Mouse (Mus musculus): Measurements from ENCODE around the gene Cep72.
"Not testable (repeated sequence)": the region's sequence is repeated elsewhere in the genome, so short reads cannot be mapped to it uniquely, and the experiment has no call there.

Cep72 gene

DNA sequence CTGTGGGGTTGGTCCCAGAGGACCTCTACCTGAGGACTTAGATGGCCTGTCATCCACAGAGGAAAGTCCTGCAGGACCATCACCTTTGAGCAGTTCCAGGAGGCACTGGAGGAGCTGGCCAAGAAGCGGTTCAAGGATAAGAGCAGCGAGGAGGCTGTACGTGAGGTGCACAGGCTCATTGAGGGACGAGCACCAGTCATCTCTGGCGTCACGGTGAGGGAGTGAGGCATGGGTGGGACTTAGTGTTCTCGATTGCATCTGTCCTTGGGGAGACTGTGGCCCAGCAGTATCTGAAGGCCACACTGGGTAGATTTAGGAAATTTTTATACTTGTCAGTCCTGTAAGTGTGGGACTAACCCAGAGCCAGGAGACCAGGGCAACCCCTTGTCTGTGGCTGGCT, 31.4 kb downstream of the Cep72 start:
- DNase-seq (ENCODE audit: inconsistent ontology term): no peak

DNA sequence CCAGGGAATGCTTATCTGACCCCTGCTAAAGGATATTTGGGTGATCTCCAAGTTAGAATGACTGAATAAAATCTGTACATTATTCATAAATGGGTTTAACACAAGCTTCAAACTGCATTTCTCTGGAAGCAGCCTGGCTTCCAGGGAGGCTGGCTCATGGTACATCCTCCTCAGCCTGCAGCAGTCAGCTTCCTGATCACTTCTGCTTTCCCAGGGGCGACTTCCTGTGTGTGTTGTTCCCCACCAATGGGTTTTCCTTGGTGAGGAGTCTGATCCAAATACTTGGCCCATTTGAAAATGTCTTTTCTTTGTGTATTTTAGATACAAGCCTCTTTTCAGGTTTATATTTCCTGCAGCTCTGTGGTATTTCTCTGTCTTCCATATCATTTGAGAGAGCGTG, 33.1 kb downstream of the Cep72 start:
- DNase-seq (ENCODE audit: inconsistent ontology term): no peak

DNA sequence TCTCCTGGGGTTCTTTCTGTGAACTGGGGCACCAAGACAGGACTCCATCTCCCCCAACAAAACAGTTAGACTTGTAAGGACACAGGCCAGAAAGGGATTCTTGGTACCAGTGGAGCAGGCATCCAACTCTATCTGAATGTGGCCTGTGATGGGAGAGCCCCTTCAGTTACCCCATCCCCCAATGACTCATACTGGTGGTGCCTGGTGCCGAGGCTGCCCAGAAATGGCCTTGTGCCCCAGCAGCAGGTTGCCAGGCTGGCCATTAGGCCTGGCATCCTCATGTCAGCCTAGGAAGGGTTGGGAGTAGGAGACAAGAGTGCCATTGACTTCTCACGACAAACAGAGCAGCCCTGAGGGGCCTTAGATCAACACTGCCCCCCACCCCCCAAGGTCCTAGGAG, 34.0 kb downstream of the Cep72 start:
- DNase-seq (ENCODE audit: inconsistent ontology term): no peak

DNA sequence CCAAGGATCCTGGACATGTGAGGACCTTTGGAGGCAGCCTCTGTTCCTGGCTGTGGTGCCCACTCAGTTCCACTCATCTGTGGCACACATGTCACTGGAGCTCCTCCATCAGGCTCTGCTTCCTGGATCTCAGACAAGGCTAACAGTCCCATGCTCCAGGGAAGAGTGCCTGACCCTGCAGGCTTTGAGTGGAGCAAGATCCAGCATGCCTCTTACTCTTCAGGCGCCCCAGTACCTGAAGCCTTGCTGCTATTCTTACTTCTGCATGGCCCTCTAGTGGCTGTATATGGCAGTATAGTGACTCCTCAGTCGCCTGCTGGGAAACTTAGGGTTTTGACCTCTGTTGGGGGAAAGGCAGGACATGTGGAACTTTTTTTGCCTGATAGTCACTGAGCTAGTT, 35.9 kb downstream of the Cep72 start:
- no peak for DNase-seq (ENCODE audit: inconsistent ontology term)

DNA sequence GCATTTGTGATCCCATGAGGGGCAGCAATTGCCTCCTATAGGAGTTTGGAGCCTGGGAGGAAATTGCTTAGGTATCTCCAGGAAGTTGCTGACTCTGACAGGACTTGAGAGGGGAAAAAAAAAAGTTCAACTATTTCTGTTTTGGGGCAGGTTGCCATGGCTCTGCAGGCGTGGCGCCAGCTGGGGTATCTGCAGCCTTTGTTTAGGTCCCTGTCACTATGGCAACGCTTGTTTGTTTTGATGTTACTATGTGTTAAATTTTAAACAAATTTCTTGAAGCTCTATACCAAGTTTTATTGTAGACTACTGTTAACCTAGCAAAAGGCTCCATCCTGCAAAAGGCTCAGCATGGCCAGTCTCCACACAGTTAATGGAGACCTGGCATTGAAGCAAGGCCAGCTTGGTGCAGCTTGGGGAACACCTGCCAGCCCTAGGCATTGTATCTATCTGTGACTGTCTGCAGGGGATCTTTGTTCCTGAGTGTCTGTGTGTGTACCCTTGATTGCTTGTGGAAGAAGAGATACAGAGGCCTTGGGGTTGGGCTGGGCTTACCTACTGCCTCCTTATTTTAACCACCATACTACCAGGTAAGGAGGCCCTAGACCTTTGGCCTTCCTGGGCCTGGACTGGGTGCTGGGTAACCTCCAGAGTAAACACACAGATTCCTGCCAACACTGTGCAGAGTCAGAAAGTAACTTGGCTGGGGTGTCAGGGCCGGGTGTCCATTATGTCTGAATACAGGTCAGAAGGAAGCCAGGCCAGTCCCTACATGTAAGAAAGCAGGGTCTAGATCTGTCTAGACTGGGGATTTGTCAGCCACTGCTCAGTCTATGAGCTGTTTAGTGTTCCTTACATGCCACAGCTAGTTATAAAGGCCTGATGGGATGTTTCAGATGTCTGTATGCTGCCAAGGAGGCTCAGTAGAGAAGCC, 36.7 kb downstream of the Cep72 start:
- peak; percentile 36 for DNase-seq (ENCODE audit: inconsistent ontology term)

DNA sequence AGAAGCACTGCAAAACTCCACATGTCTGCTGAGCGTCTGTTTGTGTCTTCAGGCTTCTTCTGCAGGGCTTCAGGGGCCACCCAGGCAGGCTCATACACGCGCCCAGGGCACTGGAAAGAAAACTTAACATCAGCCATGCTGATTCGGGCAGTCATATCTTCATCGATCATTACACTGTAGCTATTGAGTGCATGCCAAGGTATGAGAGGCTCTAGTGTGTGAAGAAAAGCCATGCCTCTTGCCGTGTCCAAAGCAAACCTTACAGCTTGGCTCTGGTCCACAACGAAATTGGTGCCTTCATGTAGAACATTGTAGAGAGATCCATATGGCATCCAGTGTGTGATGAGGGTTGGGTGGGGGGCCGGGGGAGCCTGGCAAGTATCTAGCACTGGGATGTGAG, 43.1 kb downstream of the Cep72 start:
- not testable (repeated sequence) for DNase-seq (ENCODE audit: inconsistent ontology term)

DNA sequence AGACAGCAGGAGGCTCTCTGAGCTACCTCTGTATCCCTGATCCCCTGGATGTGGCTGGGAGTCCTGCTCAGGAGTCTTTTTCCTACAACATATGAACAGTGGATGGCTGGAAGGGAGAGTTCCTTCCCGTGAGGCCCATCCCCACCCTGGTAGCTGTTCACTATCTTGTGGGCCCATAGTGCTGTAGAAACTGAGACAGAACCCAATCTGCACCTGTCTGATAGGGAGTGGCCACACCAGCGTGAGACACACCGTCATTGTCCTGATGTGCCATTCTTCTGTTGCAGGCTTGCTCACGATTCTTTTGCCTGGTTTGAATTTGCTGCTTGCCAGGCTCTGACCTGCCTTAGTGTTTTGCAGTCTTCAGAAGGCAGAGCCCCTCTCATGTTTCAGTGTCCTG, 44.7 kb downstream of the Cep72 start:
- no peak for DNase-seq (ENCODE audit: inconsistent ontology term)

DNA sequence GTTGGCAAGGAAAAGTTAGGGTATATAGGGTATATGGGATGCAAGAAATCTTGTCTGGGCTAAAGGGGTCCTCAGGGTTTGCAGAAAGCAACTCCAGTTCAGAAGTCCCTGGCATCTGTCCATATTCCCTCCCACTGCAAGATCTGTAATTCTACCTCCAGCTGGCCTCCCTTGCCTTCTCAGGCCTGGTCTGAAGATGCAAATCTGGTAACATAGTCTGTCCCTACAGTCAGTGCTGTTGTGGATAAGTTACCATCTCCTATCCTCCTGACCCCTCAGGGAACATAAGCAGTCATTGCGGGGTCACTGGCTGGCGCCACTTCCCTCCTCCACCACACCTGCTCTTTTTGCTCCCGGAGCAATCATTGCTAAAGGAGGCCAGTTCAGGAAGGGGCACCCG, 46.2 kb downstream of the Cep72 start:
- no peak for DNase-seq (ENCODE audit: inconsistent ontology term)

DNA sequence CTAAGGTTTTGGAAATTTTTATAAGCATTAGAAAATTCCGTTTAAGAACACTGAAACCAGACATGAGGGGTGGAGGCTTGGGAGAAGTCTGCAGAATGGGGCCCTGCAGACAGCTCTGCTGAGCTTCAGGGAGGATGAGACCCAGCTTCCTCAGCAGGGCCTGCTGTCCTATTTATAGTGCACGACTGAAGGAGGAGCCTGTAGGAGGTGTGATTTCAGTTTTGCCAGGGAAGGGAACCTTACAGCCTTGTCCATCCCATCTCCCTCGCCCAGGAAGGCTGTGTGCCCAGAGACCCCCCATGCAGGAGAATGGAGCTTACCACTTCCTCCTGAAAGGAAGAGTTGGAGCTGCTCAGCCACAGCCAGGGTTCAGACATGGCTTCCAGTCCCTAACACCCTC, 51.4 kb downstream of the Cep72 start:
- DNase-seq (ENCODE audit: inconsistent ontology term): no peak

DNA sequence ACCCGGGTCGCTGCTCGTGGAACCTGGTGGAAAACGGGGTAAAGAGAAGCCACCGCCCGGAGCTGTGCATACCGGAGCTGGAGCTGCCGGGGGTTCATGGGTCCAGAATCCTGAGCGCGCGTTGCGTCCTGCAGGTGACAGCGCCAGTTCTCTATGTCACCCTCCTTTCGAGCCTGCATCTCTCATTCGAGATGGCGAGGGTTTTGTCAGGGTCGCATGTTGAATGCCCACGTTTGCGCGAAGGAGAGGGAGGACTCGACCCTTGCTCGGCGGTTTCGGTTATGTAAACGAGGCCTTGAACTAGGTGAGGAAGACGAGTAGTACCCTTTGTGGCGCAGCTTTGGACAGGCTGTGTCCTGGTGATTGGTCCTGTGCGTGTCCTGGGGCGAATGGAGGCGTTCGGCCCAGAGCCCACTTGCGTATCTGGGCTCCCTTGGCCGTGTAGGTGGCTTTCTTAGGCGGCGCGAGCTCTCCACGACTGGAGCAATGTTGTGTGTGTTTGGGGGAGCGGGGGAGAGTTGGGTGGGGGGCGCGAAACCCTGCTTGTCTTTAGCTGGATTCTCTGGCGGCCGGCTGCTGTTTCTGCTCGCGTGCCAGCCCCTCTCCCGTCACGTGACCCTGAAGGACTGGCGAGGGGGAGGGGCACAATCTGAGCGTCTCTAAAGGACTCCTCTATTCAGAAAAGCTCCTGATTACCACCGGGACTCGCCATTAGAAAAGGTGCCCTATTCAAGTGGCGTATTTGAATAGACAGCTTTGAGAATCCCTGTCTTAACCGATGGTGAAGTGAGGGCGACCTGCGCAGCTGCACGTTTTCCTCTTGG, 52.1 kb downstream of the Cep72 start:
- peak; percentile 45 for DNase-seq (ENCODE audit: inconsistent ontology term)

DNA sequence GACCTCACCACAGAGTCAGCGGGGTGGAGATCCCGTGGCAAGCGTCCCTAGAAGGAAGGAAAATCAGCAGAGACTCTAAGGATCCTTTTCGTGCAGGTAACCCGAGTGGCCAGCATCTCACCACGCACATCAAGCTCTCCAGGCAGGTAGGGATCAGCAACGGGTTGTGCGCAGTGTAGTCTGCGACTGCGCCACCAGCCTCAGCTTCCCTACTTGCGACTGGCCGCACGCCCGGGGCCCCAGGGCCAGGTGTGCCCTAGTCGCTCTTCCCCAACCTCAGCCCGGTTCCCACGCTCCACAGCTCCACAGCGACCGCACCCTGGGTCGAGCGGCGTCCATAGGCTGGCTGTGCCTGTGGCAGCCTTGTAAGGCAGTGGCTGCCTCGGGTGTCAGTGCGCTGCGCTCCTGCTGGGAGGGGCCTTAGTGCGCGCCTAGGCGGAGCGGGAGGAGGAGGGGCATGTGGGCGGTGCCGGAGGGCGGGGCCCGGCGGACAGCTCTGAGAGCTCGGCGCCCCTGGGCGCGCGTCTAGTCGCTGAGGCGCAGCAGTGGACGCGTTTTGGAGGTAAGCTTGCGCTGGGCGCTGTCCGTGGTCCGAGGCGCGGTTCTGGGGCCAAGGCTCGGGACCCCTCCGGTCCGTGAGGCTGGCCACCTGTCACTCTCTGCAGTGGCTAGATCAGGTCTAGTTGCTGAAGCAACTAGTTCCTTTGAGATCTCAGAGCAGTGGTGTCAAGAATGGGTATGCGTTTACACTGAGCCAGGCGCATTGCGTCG, 53.0 kb downstream of the Cep72 start, which contains the start of gene Tppp:
TSS of gene Tppp (plus strand) at position 460 of the 771 bp plus-strand sequence.
- peak; percentile 89 for DNase-seq (ENCODE audit: inconsistent ontology term)

DNA sequence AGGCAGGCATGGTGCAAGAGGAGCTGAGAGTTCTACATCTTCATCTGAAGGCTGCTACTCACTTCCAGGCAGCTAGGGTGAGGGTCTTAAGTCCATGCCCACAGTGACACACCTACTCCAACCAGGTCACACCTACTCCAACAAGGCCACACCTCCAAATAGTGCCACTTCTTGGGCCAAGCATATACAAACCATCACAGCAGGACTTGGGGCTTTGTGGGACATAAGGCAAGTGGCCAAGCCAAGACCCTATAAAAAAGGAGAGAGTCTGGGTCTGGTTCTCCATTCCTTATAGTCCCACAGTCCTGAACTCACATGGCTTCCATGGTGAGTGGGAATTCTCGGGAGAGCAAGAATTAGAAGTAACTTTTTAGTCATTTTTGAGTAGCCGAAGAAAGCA, 53.9 kb downstream of the Cep72 start:
- DNase-seq (ENCODE audit: inconsistent ontology term): not testable (repeated sequence)

DNA sequence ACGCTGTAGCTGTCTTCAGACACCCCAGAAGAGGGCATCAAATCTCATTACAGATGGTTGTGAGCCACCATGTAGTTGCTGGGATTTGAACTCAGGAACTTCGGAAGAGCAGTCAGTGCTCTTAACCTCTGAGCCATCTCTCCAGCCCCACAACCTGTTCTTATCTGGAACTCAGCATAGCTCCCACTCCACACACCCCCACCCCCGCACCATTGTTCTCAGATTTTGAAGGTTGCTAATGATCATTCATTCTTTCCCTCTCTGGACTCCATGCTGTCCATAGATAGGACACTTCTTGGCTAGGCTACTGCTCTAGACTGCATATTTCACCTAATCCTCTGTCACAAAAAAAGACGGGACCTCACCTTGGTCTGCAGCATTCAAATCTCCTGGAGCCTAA, 55.2 kb downstream of the Cep72 start:
- DNase-seq (ENCODE audit: inconsistent ontology term): not testable (repeated sequence)

DNA sequence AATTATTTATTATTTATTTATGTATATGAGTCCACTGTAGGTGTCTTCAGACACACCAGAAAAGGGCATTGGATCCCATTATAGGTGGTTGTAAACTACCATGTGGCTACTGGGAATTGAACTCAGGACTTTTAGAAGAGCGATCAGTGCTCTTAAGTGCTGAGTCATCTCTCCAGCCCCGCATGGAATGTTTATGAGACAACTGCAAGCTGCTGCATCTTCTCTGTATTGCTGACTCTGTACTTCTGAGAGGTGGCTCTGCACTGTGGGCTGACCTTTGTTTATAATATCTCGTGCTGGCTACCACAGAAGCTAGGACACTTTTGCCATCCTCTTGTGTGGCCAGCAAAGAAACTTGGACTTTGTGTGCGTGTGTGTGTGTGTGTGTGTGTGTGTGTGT, 60.6 kb downstream of the Cep72 start:
- no peak for DNase-seq (ENCODE audit: inconsistent ontology term)

DNA sequence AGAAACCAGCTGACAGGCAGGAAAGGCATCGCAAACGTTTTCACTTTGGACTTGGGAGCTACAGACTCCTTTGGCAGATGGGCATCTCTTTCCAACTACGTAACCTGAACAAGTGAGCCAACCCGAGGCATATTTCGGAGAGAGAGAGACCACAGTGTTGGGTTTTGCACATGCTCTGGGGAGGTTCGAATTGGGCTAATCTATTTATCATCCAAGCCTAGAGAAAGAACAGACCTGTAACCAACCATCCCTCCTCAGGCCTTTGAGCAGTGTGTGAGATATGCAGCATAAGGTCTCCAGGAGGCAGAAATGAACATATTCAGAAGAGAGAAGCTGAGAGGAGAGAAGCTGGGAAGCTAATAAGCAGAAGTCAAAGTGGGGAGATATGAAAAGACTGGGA, 61.1 kb downstream of the Cep72 start:
- no peak for DNase-seq (ENCODE audit: inconsistent ontology term)

DNA sequence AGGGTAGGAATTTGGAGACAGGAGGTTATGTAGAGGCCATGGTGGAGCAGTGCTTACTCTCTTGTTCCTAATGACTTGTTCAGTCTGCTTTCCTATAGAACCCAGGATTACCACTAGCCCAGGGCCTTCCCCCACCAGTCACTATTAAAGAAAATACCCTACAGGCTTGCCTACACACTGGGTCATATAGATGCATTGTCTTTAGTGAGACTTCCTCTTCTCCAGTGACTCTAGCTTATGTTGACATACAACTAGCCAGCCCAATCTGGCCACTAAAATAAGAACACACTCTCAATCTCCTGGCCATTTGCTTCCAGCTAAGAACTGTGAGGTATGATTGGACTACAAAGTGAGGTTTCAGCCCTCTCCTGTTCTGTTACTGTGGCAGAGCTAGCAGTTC, 61.6 kb downstream of the Cep72 start:
- DNase-seq (ENCODE audit: inconsistent ontology term): no peak

DNA sequence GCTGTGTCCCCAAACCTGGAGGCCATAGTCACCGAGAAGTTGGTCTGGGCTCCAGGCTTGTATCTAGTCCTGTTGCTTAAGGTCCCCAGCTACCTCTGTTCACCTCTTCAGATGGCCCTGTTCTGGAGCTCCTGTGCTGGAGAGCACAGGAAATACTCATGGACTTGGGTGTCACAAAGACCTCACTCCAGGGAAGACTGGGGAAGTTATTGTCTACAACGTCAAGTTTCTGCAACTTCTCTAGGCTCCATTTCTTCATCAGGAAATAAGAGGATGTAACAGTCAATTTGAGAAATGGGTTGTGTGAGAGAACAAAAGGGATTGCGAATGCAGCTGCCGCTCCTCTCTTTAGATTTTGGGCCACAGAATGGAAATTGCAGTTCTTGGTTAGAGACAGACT, 65.6 kb downstream of the Cep72 start:
- DNase-seq (ENCODE audit: inconsistent ontology term): no peak

DNA sequence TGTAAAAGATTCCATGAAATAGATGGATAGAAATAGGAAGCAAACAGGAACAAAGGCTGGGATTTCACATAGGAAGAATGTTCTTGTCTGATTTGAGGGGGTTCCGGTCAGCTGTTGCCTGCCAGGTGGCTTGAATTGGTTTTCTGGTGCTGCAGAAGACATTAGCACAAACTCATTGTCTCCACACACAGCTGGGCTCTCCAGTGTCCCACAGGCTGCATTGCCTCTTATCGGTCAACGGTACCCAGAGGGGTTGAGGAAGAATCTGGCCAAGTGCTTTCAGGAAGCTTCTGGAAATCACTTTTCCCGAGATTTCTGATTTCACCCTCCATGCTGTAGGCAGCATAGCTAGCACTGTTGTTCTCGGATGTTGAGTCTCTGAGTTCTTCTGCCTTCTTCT, 70.8 kb downstream of the Cep72 start:
- no peak for DNase-seq (ENCODE audit: inconsistent ontology term)

DNA sequence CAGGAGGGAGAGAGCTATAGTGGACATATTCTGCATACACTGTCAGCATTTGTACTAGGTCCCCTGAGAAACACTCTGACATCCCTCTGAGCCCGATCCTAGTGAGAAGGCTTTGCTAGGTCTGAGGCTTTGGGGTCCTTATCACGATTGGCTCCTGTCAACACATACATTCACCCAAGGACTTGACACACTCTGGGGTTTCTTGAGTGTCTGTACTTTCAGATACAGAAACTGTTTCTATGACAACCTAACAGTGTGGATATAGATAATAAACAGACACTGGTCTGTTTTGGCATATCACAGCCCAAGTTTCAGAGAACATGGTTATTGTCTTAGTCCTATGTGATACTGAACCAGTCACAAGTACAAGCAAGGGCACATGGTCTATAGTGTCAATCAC, 71.3 kb downstream of the Cep72 start:
- DNase-seq (ENCODE audit: inconsistent ontology term): no peak

DNA sequence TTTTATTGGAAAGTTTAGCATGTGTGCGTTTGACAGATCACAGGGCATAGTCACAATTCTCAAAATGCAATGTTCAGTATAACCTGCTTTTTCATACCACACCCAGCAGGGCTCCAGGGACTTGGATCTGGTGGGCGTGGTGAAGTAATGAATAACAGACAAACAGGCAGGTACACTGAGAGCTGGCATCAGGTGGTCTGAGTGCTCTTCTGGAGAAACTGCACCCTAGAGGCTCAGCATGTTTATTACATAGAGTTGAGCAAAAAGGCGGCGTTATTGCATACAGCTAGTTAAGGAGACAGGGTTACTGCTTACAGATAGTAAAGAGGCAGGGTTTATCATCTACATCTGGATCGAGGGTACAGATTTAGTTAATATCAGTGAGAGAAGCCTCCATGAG, 71.8 kb downstream of the Cep72 start:
- no peak for DNase-seq (ENCODE audit: inconsistent ontology term)
